Mouse (Mus musculus) gastrocnemius, postnatal 36 days (tissue): ENCODE results near the gene Setd7. TPM values are rescaled to one million over a fixed set of nuclear protein-coding genes. Genes with fewer than 3 reads are reported as not detected.
"Not testable (repeated sequence)": the region's sequence is repeated elsewhere in the genome, so short reads cannot be mapped to it uniquely, and the experiment has no call there.

Experiments
- DNase-seq, 2 experiments: peaks; one replicate each; pipeline ENCODE4 v3.0.0; 2022
- intact Hi-C: fragments of 180-260 bp; cut with DNase I; formaldehyde crosslinking; loops from one replicate; pipeline ENCODE4 v1.15.1; 2025
- long read RNA-seq, 2 experiments: library from polyadenylated mRNA; stranded (forward); transcript quantifications; one replicate each; pipeline ENCODE4 v2.0.0; 2021
- total RNA-seq, 2 experiments: library from RNA; stranded (reverse); gene quantifications; 2 replicates each; pipeline ENCODE4 v1.2.3; 2021

Setd7 gene
- 100 to 1,000 TPM; 144 to 153 TPM for total RNA-seq
- long read RNA-seq, experiment 1, full-length matches to known transcripts: 2 of 45 reads
- long read RNA-seq, experiment 1, partial matches to known transcripts: 0 of 45 reads
- long read RNA-seq, experiment 1, other reads (novel, unspliced or antisense): 43 of 45 reads
- long read RNA-seq, experiment 2, full-length matches to known transcripts: 1 of 37 reads
- long read RNA-seq, experiment 2, partial matches to known transcripts: 0 of 37 reads
- long read RNA-seq, experiment 2, other reads (novel, unspliced or antisense): 36 of 37 reads

DNA sequence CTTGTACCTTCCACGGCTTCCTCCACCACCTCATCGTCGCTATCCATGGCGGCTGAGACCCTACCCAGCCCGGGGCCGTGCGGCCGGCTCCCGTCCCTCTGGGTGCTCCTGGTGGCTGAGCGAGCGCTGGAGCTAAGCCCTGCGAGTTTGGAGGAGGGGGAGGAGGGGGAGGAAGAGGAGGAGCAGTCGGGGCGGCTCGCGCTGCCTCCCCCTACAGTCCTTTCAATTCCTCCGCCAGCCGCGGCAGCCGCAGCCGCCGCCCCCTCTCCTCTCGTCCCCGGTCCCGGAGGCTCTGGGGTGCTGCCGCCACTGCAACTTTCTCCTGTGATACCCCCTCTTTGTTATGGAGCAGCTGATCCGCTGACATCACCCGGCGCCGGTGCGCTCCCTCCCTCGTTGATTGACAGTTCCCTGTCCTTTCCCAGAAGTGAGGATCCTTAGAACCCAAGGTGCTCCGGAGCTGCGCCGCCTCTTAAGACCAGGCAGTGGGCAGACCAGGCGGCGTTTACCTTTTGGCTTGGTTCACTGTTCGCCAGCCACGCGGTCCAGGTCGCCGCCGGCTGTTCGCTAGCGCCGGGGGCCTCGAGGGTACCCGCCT is at the start of gene Setd7:
Gene Setd7, minus strand, starts transcription at position 369 of the 598 bp plus-strand sequence.
- peak; percentile 74 to 79 for DNase-seq
- intact Hi-C loops: loop anchor here (5.0 kb wide), 1 partner anchor 48 kb away; no protein-coding TSS in a partner anchor

DNA sequence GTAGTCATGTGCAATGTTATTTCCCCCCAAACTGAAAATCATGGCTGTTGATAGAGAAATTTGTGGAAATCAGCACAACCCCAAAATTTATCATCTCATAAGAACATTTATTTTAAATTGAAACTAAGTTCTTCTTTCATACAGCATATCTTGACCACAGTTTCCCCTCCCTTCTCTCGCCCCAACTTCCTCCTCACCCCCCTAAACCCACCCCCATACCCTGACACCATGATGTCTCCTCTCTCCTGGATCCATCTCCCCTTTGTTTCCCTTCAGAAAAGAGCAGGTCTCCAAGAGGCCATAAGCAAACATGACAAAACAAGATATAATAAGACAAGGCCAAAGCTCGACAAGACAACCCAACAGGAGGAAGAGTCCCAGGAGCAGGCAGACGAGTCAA is 43.8 kb upstream of the Setd7 start:
- DNase-seq: no peak
- intact Hi-C loops: no loop called here

GRCm38 (mm10) chr3:51603705-51604291 is 43.1 kb upstream of the Setd7 start:
- intact Hi-C loops: no loop called here
- DNase-seq: no peak

DNA sequence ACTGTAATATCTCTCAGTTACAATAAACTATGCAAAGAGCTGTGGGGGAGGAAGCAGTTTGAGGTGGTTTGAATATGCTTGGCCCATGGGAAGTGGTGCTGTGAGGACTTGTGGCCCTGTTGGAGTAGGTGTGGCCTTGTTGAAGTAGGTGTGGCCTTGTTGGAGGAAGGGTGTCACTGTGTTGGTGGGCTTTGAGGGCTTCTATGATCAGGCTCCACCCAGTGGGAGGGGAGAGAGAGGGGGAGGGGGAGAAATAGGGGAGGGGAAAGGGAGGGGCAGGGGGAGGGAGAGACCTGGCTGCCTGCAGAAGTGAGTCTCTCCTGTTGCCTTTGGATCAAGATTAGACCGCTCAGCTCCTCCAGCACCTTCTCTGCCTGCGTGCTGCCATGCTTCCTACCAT is 40.8 kb upstream of the Setd7 start:
- DNase-seq: no peak
- intact Hi-C loops: no loop called here

- intact Hi-C loops: no loop called here
- DNase-seq: no peak
These were observed 40.0 kb upstream of the Setd7 start for GRCm38 (mm10) chr3:51600728-51601127.

- DNase-seq: no peak
- intact Hi-C loops: no loop called here
These were observed 38.5 kb upstream of the Setd7 start for GRCm38 (mm10) chr3:51599057-51599630.

GRCm38 (mm10) chr3:51596538-51596937 is 35.9 kb upstream of the Setd7 start:
- DNase-seq: peak in 1 of 2 experiments; percentile 22
- intact Hi-C loops: no loop called here

DNA sequence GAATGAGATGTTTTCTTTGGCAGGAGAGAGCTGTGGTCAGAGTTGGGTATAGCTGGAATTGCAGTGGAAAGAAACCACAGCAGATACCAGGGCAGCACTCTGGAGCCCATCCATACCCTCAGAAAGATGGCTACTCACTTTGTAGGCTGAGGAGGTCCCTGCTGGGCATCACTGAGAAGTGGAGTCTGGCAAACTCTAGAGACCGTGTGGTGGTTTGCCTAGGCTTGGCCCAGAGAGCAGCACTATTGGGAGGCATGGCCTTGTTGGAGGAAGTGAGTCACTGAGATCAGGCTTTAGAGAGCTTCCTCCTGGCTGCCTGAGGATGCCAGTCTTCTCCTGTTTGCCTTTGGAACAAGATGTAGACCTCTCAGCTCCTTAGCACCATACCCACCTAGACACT is 32.8 kb upstream of the Setd7 start:
- intact Hi-C loops: no loop called here

GRCm38 (mm10) chr3:51591591-51591990 is 30.9 kb upstream of the Setd7 start:
- intact Hi-C loops: no loop called here
- DNase-seq: no peak

More for the DNA sequence above, 32.8 kb upstream of the Setd7 start:
- DNase-seq: no peak

DNA sequence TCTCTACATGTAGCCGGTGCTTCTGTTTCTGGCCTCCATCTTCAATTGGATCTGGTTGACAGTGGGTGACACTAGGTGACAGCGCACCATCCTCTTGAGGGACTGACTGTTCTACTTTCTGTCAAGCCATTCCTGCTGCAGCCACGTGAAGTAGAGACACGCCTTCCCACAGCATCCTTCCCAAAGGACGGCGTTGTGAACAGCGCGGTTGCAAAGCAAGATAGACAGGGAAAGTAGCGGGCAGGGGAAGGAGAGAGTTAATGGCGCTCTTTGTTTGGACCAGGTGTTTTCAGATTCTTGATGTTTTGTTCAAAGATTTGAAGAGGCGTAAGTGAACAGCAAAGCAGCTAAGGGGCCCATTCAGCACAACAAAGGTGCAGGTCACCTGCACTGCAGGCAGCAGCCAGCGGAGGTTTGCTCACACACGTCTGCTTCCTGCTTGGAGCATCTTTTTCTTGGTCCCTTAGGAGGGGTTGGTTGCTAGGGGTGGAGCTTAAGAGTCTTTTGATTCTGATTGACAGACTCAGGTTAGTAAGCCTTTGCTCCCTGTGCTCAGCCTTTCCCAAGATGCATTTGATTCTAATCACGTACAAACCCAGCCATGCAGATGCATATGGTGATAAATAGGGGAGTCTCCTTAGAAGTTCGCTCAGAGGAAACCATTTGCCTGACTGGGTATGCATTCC is 29.7 kb upstream of the Setd7 start:
- no peak for DNase-seq
- intact Hi-C loops: no loop called here

DNA sequence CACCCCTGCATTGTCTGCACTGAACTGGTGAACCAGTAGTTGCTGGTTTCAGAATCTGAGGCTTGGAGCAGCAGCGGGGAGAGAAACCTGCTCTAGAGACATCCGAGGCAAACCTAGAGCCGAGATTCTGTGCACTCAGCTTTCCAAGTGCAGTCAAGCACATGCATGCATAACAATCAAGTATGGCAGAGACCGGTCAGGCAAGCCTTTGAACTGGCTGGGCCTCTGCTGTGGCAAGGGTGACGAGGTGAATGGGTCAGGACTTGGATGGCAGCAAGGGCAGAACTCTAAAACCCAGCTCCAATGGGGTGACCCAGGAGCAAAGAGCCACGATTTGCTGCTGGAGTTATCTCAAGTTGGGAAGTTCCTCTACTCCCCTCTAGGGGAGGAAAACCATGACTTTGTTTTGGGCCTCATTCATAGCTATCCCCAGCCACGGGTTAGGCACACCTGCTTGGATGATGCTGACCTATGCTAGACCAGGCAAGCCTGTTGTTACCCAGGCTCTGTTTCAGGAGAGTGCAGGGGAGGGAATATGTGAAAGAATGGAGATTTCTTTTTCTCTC is 27.1 kb upstream of the Setd7 start:
- intact Hi-C loops: no loop called here
- DNase-seq: no peak

GRCm38 (mm10) chr3:51583574-51584391 is 23.1 kb upstream of the Setd7 start:
- intact Hi-C loops: loop anchor here (1.0 to 2.0 kb wide), 2 partner anchors 65 to 659 kb away; no protein-coding TSS in a partner anchor

DNA sequence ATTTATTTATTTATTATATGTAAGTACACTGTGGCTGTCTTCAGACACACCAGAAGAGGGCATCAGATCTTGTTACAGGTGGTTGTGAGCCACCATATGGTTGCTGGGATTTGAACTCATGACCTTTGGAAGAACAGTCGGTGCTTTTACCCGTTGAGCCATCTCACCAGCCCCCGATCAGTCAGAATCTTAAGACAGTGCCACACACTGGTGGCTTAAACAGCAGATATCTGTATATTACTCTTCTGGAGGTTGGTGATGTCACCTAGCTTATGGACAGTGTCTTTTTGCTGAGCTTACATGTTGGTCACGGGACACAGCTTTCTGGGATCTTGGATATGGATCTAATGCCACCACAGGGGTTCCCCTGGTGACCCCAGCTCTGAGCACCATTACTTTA is 18.6 kb upstream of the Setd7 start:
- intact Hi-C loops: not testable (repeated sequence)

More at GRCm38 (mm10) chr3:51583574-51584391, 23.1 kb upstream of the Setd7 start:
- peak; percentile 70 to 78 for DNase-seq

DNA sequence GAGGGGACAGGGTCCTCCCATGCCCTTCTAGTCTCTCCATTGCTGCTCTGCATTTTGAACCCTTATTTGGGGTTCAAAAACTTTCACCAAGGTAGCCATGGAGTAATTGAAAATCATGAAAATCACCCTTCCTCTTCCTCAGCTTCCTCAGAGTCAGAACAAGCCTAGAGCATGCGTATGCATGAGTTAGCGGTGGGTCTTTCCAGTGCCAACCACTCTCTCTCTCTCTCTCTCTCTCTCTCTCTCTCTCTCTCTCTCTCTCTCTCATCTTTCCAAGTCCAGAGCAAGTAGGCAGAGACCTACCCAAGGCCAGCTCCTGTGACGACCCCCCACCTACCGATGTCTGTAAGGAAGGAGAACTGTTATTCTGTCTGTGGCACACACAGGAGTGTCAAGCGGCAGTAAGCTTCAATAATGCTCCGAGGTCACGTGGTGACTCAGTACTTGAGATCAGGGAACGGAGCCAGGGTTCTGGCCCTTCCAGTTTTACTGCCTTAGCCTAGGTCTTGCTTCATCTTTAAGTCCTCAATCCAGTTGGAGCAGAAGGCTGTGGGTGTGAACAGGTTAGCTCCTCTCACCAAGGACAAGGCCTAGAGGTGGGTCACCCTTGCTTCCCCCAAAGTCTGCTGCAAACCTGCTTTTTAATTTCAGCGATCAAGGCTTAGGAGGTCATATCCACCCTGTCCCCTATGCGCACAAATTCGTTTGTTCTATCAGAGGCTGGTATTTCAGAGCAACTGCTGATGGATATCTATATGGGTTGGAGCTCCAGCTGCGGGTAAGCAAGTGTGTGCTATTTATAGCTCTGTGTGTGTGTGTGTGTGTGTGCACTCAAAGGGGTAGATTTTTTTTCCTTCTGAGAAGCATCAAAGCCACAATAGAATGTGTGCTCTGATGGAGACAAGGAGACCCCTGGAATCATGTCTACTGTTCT is 17.4 kb upstream of the Setd7 start:
- intact Hi-C loops: no loop called here
- DNase-seq: no peak

More for the DNA sequence above, 18.6 kb upstream of the Setd7 start:
- DNase-seq: not testable (repeated sequence)

DNA sequence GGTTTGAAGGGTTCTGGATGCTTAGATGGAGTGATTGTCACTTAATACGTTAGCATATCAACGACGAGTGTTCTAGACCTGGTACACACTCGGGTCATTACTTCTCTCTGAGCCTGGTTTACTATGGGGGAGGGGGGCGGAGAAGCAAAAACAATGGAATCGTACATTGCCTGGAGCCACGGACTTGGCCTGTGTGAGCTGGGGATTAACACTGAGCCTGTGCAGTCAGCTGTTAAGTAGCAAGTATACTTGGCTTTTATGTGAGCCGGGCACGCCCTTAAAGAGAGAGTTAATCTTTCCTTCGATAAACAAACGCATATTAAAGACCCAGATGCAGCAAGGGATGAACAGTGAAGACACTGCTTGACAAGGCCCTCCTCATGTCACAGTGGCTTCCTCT is 16.7 kb upstream of the Setd7 start:
- intact Hi-C loops: no loop called here
- DNase-seq: no peak

DNA sequence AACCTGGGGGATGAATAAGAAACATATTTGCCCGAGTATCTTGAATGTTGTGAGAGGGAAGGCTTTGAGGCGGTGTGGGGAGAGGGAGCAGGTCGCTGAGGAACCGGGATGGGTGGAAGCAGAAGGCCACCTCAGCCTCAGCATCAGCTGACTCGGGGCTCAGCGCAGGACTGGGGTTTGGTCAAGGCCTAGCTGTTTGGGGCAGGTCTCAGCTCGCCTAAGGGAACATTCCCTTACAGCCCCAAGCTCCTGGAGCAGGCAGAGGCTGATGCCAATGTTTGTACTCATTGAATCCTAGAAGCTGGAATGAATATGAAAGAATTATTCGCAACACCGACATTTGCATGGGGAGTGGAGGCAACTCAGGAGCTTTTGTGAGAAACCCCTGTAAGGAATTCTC is 13.2 kb upstream of the Setd7 start:
- intact Hi-C loops: no loop called here
- DNase-seq: no peak

DNA sequence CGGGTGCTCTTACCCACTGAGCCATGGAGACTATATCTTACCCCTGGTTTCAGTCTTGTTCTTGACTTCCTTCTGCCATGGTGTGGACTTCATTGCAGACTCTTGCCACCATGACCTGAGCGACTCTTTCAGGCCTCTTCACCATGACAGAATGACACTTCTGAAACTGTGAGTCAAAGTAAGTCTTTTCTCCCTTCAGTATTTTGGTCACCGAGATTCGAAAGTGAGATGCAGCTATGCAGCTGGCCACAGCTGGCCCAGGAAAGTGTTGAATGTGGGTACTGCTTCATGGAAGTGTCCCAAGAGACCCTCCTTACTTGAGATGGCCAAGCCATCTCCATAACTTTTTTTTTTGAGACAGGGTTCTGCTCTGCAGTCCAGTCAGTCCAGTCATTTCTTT is 9.5 kb upstream of the Setd7 start:
- no peak for DNase-seq
- intact Hi-C loops: no loop called here

GRCm38 (mm10) chr3:51561993-51562385 is 1.3 kb upstream of the Setd7 start:
- no peak for DNase-seq
- intact Hi-C loops: loop anchor here (5.0 kb wide), 1 partner anchor 50 kb away; no protein-coding TSS in a partner anchor
